Mouse (Mus musculus) liver, embryonic 14.5 days (tissue): ENCODE results near the gene Lrmda. TPM values are rescaled to one million over a fixed set of nuclear protein-coding genes. Genes with fewer than 3 reads are reported as not detected.

ENCODE experiments used
- ATAC-seq: fragments of 200-750 bp; cut with Nextera tagmentation; 2 replicates; pipeline ENCODE4 v1.8.0; 2017; ENCODE audit warnings: moderate number of reproducible peaks, mild to moderate bottlenecking, moderate library complexity; ENCODE audit not compliant: insufficient read depth
- DNase-seq, 3 experiments: peaks; one replicate each; pipeline ENCODE4 v3.0.0-alpha.2; 2012 to 2013; ENCODE audit warnings: low read depth in 3 of 3, low spot score in 3 of 3
- H3K27ac ChIP-seq: fragments of 300-500 bp; sonication (generic); 2 replicates; pipeline ENCODE4 v1.5.1; 2014; ENCODE audit warnings: moderate library complexity, mild to moderate bottlenecking, control low read depth, inconsistent platforms
- H3K27me3 ChIP-seq: fragments of 300-500 bp; sonication (generic); 2 replicates; pipeline ENCODE4 v1.6.1; 2014; ENCODE audit warnings: mild to moderate bottlenecking, low read length, moderate library complexity; ENCODE audit not compliant: control insufficient read depth, insufficient read depth
- H3K36me3 ChIP-seq: fragments of 300-500 bp; sonication (generic); replicated peaks from 2 replicates; pipeline ENCODE4 v1.6.1; 2014; ENCODE audit warnings: low read depth; ENCODE audit not compliant: control insufficient read depth, insufficient read depth
- H3K4me1 ChIP-seq, 2 experiments: fragments of 200-500 bp in 1 of 2; fragments of 300-500 bp in 1 of 2; sonication (generic) in 1 of 2; replicated peaks; 2 replicates each; pipeline ENCODE4 v1.6.1; 2012 to 2014; ENCODE audit warnings: antibody characterized with exemption in 1 of 2, inconsistent platforms in 1 of 2, low read length in 1 of 2; ENCODE audit not compliant: control insufficient read depth in 2 of 2, insufficient read depth in 2 of 2
- H3K4me2 ChIP-seq: fragments of 300-500 bp; sonication (generic); 2 replicates; pipeline ENCODE4 v1.6.1; 2014; ENCODE audit warnings: low read depth, mild to moderate bottlenecking, control low read depth, moderate library complexity
- H3K4me3 ChIP-seq, 2 experiments: fragments of 200-500 bp in 1 of 2; fragments of 300-500 bp in 1 of 2; sonication (generic) in 1 of 2; 2 replicates each; pipeline ENCODE4 v1.5.1; 2012 to 2014; ENCODE audit warnings: low read depth in 2 of 2, low read length in 2 of 2, mild to moderate bottlenecking in 2 of 2, control low read depth in 1 of 2, inconsistent platforms in 1 of 2, moderate library complexity in 1 of 2; ENCODE audit not compliant: insufficient read depth in 1 of 2
- H3K9ac ChIP-seq: fragments of 300-500 bp; sonication (generic); replicated peaks from 2 replicates; pipeline ENCODE4 v1.6.1; 2014; ENCODE audit warnings: mild to moderate bottlenecking, control low read depth, moderate library complexity
- H3K9me3 ChIP-seq: fragments of 300-500 bp; sonication (generic); 2 replicates; pipeline ENCODE4 v1.6.1; 2016; ENCODE audit warnings: low read length, mixed read lengths; ENCODE audit not compliant: control insufficient read depth
- CTCF ChIP-seq: IDR thresholded peaks from 2 replicates; pipeline ENCODE4 v1.5.1; 2016; ENCODE audit warnings: antibody characterized with exemption, low read depth, control low read depth
- EP300 ChIP-seq: IDR thresholded peaks from 2 replicates; pipeline ENCODE4 v1.6.1; 2016; ENCODE audit warnings: antibody characterized with exemption, low read depth
- WGBS: fragments of 180-500 bp; shearing (Covaris S2); extraction: QIAGEN DNeasy Blood & Tissue Kit; methylation state at CpG from one replicate; pipeline ENCODE4 v1.1.7; 2014; ENCODE audit not compliant: insufficient replicate concordance; 5-methylcytosine and 5-hydroxymethylcytosine counted together
- polyA plus RNA-seq, 2 experiments: library from polyadenylated mRNA; depleted of rRNA in 1 of 2; stranded (reverse) in 1 of 2; unstranded in 1 of 2; fragments of >200 nt; fragmentation: Nextera tagmentation in 1 of 2; extraction: Ambion mirVana in 1 of 2; gene quantifications; 2 replicates each; pipeline versions ENCODE4 v1.2.1 to v1.2.3; 2012 to 2014

The Lrmda gene
- polyA plus RNA-seq, 2 experiments: 0.18 to 0.22 TPM

DNA sequence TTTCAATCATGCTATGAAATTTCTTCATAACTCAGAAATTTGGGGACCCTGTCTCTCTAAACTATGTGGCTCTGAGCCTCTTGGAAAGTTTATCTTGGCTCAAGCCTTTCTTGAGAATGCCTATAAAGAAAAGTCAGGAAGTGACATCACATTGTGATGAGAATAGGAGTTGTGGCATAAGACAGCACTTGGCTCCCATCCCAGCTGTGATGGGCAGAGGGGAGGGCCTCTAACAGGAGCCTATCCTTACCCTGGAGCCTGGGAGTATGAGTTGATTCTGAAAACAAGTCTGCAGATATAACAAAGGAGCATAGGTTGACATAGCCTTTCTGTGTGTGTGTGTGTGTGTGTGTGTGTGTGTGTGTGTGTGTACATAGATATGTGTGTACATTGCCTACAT, 730.9 kb downstream of the Lrmda start:
- no peak overlapping the region for H3K27ac ChIP-seq
- H3K27me3 ChIP-seq: no peaks in the 10 kb centered on the region
- no peak for TF ChIP-seq CTCF
- no peak for TF ChIP-seq EP300
- H3K9ac ChIP-seq: no peak overlapping the region
- no peaks in the 10 kb centered on the region for H3K36me3 ChIP-seq
- no peaks in the 10 kb centered on the region for H3K4me1 ChIP-seq
- H3K4me2 ChIP-seq: no peak overlapping the region
- no peak overlapping the region for H3K4me3 ChIP-seq
- no peak for DNase-seq
- ATAC-seq: no peak
- H3K9me3 ChIP-seq: no peaks in the 10 kb centered on the region

DNA sequence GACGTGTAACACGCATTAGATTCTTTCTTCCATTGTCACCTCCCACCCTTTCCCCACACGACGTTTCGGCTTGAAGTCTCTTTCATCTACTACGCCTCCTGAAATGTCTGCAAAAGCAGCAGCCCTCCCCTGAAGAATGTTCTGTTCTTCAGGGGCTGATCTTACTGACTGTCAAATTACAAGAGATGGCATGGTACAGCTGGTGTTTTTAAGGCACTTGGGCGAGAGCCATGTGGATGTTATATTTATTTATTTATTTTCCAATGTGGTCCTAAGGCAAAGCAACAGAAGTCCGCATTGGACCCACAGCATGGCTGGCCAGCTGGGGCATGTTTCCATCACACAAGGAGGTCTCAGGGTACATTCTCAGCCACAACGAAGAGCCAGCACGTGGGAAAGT, 731.8 kb downstream of the Lrmda start:
- H3K9ac ChIP-seq: no peak overlapping the region
- no peaks in the 10 kb centered on the region for H3K36me3 ChIP-seq
- no peak for TF ChIP-seq CTCF
- TF ChIP-seq EP300: no peak
- H3K9me3 ChIP-seq: no peaks in the 10 kb centered on the region
- H3K27ac ChIP-seq: no peak overlapping the region
- H3K4me3 ChIP-seq: no peak overlapping the region
- WGBS: 68% methylated on average over 10 of the region's 10 CpGs
- no peak for DNase-seq
- no peak overlapping the region for H3K4me2 ChIP-seq
- ATAC-seq: no peak
- no peaks in the 10 kb centered on the region for H3K4me1 ChIP-seq
- no peaks in the 10 kb centered on the region for H3K27me3 ChIP-seq

DNA sequence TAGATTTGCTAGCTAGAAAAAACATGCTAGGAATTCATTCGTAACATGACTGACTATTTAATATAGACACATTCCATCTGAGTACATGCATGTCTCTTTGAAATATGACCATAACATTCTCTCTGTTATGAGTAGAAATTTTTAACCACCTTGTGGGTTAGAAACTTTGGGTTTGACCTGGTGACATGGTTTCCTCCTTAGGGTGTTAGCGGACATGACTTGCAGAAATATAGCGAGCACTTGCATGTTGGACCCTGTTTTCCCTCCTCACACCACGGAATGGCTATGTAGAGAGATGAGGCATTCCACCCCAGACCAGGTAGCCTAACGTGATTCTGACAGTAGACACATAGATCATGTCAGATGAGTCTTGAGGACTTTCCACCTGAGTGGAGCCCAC, 735.1 kb downstream of the Lrmda start:
- Histone ChIP-seq H3K9ac (no peak overlapping the region), H3K4me3 (no peak overlapping the region), H3K36me3 (no peaks in the 10 kb centered on the region), H3K4me1 (peaks cover 0 to 2% of the 10 kb centered on the region in 2 experiments; a peak in 2 of 4 replicates), H3K4me2 (no peak overlapping the region), H3K27ac (no peak overlapping the region), H3K27me3 (no peaks in the 10 kb centered on the region), H3K9me3 (no peaks in the 10 kb centered on the region)
- DNase-seq: no peak
- WGBS: 54% methylated on average over 5 of the region's 5 CpGs
- TF ChIP-seq EP300 (no peak), CTCF (no peak)
- ATAC-seq: no peak

DNA sequence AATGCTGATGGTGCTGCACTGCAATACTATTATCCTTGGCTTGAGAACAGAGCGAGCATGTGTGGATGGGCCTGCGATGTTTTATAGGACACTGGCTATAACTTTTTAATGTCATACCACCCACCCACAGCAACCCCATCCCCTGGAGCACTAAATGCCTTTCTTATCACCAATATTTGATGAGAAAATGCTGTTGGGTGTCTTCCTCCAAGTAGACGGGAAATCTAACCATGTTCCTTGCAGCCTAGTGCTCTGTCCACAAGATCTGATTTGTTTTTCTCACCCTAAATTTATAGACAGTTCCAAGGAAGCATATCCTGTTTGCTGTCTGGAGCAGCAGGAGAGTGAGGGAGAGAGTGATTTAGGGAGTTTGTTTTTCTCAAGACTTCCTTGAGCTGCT, 738.0 kb downstream of the Lrmda start:
- H3K9ac ChIP-seq: no peak overlapping the region
- 53% methylated on average over 3 of the region's 3 CpGs for WGBS
- no peak for DNase-seq
- TF ChIP-seq EP300: no peak
- TF ChIP-seq CTCF: no peak
- no peaks in the 10 kb centered on the region for H3K9me3 ChIP-seq
- no peak overlapping the region for H3K4me2 ChIP-seq
- peaks cover 0 to 2% of the 10 kb centered on the region in 2 experiments; a peak in 2 of 4 replicates for H3K4me1 ChIP-seq
- no peak overlapping the region for H3K4me3 ChIP-seq
- H3K27ac ChIP-seq: no peak overlapping the region
- no peaks in the 10 kb centered on the region for H3K27me3 ChIP-seq
- no peaks in the 10 kb centered on the region for H3K36me3 ChIP-seq
- ATAC-seq: no peak

DNA sequence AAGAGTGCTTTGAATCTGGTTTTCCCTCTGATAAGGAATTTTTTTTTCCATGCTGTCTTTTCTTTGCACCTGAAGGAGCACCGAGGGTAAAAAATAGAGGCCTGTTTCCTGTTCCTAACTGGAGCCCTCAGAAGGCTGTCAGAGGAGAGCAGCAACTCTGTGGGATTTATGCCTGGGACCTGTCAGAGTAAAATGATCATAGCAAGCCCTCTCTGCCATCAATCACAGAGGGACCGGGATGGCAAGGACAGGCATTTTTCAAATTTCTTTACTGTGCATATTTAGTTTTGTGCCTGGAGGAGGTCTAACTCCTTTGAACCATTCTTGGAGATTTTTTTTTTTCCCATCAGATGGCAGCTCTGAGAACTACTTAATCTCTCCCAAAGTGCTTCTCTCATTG, 739.7 kb downstream of the Lrmda start:
- WGBS: 4% methylated on average over 2 of the region's 2 CpGs
- Histone ChIP-seq H3K36me3 (no peaks in the 10 kb centered on the region), H3K27ac (no peak overlapping the region), H3K4me3 (no peak overlapping the region), H3K9me3 (no peaks in the 10 kb centered on the region), H3K9ac (no peak overlapping the region), H3K4me1 (peaks cover 0 to 2% of the 10 kb centered on the region in 2 experiments; a peak in 2 of 4 replicates), H3K27me3 (no peaks in the 10 kb centered on the region), H3K4me2 (no peak overlapping the region)
- no peak for DNase-seq
- TF ChIP-seq CTCF (no peak), EP300 (no peak)
- no peak for ATAC-seq
